Mouse (Mus musculus) left cerebral cortex, postnatal 10 days (tissue): ENCODE measurements around the gene Prpf38b. TPM values are rescaled to one million over a fixed set of nuclear protein-coding genes. Genes with fewer than 3 reads are reported as not detected.

Source experiments
- DNase-seq, 2 experiments: peaks; one replicate each; pipeline ENCODE4 v3.0.0; 2021 to 2022; ENCODE audit warnings: low spot score in 2 of 2, mixed read lengths in 1 of 2; ENCODE audit errors: extremely low spot score in 1 of 2
- intact Hi-C: fragments of 180-260 bp; cut with DNase I; formaldehyde crosslinking; loops from one replicate; pipeline ENCODE4 v1.15.1; 2025
- total RNA-seq, 2 experiments: library from RNA; stranded (reverse); gene quantifications; 2 replicates each; pipeline ENCODE4 v1.2.3; 2021

Gene Prpf38b
- total RNA-seq, result 10 to 100 TPM; 41.6 to 42.2 TPM

DNA sequence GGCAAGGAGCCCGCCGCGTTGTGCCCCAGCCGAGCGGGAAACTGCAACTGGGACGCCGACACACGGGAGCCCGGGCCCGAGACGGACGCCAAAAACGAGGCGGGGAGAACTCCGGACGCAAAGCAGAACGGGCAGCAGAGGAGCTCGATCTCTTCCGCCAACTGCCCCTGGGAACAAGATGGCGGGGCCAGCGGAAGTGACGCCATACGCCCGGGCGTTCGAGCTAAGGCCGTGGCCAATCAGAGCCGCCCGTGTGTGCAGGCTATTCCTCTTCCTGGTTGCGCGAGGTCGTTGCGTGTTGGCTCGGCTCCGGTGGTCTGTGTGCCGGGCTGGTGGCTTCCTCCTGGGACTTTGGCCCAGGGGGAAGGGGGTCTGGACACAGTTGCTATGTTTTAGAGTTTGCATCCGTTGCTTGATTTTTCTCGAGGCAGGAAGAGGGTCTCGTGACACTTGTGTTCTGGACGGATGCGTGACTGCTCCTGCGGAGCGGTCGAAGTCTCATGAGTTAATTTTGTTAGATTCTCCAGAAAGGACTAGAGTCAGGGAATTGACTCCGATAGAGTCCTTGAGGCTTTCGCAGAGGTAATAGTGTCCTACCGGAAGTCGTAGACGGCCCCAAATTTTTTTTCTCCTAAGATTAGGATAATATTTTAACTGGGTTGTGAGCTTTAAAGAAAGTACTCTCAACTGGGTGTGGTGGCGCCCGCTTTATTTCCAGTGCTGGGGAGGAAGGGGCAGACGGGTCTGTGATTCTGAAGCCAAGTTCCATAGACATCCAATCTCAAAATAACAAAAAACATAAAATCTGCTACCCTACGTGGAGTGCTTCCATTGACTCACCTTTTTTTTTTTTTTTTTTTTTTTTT is at the start of gene Prpf38b:
Gene Prpf38b, minus strand, starts transcription at position 180 of the 866 bp plus-strand sequence.
- DNase-seq, result peak; percentile 95 to 97
- intact Hi-C loops, result loop anchor here (5.0 kb wide), 2 partner anchors 51 to 69 kb away; partner anchors contain the start of gene Stxbp3

DNA sequence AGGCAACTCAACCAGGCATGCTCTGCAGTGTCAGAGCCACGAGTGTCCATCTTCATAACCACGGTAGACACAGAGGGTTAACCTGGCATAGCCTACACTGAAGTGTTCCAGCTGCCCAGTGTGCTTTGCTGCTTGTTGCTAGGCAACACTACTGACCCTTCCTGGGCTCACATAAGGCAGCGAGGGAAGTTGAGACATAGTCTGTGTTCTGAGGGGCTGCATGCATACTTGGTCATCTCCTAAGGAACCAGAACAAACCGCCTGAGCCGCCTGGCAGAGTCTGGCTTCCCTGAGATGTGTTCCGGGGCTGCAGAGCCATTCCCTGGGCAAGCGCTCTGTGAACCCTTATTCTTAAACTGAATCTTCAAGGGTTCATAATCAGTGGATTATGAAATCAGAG is 49.7 kb upstream of the Prpf38b start:
- peak; percentile 23 to 40 for DNase-seq
- intact Hi-C loops, result loop anchor here (5.0 kb wide), 1 partner anchor 49 kb away; the partner anchor contains the start of gene Prpf38b

DNA sequence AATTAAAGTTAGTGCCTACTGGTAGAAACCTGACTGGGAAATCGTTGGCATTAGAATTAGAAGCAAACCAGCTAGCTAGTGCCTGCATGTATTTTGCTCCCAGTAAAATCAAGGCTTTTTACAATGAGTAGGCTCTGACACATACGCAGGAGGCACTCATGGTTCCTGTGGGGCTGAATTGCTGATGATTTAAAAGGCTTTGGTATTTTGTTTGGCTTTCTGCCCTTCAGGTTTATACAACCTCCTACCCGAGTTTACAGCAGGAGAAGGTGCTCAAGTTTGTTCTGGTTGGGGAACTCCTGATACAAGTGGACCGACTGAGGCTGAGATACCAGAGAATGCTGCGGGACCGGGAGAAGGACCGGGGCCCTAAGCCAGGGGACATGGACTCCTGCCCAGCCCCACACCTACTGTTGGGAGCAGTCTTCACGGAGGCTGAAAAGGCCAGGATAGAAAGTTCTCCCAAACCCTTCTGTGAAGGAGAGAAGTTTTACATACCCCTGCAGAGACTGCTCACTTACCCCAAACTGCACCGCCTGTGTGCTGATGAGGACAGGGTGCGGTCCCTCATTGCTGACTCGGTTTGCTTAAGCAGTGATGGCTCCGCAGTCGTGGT is 48.3 kb upstream of the Prpf38b start:
- DNase-seq, result no peak
- intact Hi-C loops, result loop anchor here (5.0 kb wide), 1 partner anchor 47 kb away; the partner anchor contains the start of gene Prpf38b

DNA sequence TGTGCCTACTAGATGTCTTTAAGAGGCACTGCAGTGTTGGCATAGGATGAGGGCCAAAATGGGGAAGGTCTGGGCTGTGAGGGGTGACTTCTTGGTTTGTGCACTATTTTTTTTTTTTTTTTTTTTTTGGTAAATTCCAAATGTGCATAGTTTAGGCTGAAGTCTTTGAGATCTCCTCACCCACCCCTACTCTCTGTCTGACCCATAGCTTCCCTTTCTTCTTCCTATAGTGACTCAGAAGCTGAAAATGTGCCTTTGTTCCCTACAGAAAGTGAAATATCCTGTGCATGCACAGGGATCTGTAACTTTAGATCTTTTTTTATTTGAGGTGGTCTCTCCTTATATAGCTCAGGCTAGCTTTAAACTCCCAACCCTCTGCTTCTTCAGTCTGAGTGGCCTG is 46.4 kb upstream of the Prpf38b start:
- intact Hi-C loops, result no loop called here
- no peak for DNase-seq

DNA sequence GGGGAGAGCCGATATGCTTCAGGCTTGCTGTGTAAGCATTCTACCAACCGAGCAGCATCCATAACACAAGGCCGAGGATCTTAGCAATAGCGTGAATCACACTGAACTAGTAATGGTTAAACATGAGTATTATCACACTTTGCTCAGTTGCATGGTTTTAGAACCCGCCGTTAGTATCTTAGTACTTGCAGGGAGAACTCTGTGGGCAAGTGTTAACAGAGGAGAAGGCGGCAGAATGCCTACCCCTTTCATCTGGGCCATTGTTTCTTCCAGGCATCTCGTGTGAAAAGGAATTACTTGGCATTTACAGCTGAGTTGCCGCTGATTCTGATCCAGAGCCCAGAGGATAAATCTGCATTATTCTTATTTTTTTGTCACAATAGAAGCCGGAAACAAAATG is 29.5 kb upstream of the Prpf38b start:
- DNase-seq, result no peak
- intact Hi-C loops, result no loop called here

DNA sequence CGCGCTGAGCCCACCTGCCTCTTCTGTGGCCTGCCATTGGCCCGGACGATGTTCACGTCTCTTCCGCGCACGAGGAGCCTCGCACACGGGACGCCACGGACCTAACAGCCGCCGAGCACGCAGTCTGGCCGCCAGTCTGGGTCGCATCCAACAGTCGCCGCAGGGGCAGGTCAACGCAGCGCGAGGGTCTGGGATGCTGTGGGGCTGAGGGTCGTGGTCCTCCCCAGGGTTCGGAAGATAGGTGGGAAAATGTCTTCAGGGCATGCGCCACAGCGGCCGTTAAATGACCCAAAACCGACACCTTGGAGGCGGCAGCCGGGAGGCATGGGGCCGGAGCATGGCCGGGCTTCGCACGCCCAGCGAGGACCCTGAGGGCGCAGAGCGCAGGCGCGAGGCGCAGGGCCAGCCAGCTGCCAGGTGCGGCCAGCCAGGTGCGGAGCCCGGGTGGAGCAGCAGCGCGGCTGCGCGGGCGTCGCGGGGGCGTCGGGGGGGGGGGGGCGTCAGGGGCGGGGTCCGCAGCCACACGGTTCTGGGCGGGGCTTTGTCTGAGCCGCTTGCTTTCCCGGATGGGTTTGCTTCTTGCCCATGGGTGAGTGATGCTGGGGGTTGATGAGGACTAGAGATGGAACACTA is 28.6 kb upstream of the Prpf38b start, which contains the start of gene Gm9857:
Gene Gm9857, minus strand, starts transcription at position 445 of the 633 bp plus-strand sequence.
- intact Hi-C loops, result no loop called here
- peak in 1 of 2 experiments; percentile 36 for DNase-seq

DNA sequence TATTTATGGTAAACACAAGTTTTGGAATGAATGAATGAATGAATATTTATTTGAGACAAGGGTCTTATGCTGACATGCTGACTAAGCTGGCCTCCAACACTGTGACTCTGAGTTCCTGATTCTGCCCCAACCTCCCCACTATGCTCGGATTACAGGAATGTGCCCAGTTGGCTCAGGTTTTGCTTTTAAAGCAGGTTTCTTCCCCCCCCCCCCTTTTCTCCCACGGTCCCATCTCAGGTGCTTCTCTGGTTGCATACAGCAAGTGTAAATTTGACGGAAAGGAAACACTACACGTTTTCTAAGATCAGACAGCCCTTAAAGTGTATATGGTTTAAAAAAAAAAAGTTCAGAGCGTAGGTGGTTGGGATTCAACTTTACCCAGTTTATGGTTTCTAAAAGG is 28.0 kb upstream of the Prpf38b start, which contains the start of gene Henmt1:
Gene Henmt1, plus strand, starts transcription at position 301 of the 400 bp plus-strand sequence.
- intact Hi-C loops, result no loop called here
- DNase-seq, result no peak

DNA sequence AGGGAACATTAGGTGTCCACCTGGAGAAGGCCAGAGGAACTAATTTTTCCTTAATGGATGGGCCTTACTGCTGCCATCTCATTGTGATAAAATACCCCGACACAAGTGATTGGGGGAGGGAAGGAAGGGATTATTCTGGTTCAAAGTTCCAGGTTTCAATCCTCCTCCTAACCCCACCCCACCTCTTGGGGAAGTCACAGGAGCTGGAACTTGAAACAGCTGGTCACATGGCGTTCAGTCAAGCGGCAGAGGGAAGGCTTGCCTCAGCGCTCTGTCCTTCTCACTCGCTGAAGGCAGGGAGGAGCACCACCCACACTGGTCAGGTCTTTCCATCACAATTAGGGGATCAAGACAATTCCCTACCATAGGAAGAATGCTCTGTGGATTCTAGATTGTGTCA is 27.2 kb upstream of the Prpf38b start:
- DNase-seq, result no peak
- intact Hi-C loops, result no loop called here

DNA sequence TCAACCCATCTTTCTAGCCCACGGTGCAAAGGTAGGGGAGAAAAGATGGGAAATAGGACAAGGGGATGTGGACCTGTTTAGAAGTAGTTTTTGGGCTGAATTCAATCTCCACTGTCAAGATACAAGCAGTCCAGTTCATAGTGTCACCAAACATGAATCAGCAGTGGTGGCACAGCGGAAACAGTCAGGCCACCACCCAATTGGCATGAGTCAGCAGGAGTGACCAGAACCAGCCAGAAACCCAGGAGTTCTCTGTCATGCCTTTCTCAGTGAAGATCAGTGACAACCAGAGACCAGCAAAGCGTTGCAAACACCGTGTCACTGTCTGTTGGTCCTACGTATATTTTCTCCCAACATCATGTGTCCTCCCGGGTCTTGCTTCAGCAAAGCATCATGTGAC is 22.0 kb upstream of the Prpf38b start:
- no peak for DNase-seq
- intact Hi-C loops, result no loop called here

DNA sequence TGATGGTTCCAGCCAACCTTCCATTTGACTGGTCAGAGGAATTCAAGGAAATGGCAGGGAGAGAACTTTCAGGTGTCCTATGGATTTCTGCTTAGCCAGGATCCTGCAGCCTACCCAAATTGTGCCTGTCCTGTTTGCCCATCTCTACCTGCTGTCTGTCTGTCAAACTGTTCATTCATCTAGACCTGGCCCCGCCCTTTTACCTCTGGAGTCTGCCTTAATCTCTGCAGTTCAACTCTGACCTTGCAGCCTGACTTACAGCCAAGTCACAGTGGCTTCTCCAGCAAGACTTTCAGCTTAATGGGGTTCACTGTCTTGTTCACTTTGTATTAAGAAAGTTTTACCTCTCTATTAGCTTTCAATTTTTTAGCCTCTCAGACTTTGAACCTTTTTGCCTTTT is 14.8 kb upstream of the Prpf38b start:
- DNase-seq, result no peak
- intact Hi-C loops, result no loop called here

DNA sequence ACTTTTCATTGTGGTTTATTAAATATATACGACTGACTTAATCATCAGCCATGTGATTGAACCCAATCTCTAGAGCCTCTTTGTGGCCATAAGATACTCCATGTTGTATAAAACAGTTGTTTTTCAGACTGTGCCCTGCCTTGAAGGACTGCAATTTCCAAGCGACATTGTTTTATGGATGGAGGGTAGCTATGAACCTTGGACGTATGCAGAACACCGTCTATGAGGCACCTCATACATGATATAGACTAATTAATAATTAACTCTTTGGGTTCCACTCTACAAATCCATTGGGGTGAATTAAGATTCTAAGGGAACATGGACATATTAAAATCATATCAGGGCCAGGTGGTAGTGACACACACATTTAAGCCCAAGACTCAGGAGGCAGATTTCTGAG is 14.2 kb upstream of the Prpf38b start:
- no peak for DNase-seq
- intact Hi-C loops, result no loop called here

DNA sequence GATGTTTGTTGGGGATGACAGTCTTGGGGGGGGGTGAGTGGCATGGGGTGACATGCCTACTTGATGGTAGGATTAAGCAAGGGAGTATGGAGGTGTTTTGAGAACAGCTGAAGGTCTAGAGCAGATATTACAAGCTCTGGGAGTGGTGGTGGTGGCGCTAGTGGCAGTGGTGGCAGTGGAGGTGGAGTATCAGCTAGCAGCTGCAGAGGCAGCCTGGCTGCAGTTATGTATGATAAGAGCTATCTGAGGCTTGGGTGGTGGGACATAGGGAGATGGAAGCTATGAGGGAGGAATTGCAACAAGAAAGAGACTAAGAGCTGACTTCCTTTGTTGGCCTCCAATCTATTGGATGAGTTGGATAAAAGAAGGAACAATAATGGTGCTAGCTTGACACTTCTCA is 10.3 kb upstream of the Prpf38b start:
- DNase-seq, result no peak
- intact Hi-C loops, result no loop called here

DNA sequence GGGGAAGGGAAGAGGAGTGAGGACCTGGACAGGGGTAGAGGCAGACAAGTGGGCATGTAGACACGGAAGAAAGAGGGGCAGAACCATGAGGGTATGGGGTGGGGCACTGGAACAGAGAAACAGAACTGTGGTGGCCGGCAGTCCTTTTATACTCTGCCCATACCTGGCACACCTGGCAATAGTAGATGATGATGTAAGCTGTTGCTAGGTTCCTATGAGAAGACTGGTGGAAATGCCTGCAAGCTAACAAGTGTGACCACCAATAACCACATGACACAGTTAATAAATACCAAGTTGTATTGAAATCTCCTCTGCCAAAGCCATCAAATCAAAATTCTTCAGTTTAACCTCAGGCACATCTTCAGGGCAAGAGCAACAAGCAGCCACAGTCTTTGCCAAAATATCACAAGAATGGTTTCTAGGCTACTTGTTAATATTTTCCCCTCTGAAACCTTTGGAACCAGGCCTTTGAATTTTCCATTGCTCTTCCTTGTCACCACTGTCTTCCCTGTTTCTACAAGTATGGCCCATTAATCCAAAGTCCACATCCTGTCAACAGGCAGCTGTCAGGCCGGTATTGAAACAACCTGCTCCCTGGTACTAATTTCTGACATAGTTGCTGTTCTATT is 9.0 kb upstream of the Prpf38b start:
- intact Hi-C loops, result no loop called here
- no peak for DNase-seq

DNA sequence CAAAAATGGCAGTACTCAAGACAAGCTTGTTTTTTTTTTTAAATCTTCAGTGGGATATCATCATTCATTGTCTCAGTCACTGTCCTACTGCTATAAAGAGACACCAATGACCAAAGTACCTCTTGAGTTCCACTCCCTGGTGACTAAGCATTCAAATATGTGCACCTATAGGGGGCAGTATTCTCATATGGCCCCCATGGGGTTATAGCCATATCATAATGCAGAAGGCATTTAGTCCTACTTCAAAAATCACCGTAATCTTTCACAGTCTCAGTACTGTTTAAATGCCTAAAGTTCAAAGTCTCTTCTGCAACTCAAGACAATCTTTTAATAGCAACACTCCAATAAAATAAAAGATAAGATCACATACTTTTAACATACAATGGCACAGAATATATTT is 7.3 kb upstream of the Prpf38b start:
- DNase-seq, result no peak
- intact Hi-C loops, result loop anchor here (5.0 kb wide), 1 partner anchor 143 kb away; no protein-coding TSS in a partner anchor

DNA sequence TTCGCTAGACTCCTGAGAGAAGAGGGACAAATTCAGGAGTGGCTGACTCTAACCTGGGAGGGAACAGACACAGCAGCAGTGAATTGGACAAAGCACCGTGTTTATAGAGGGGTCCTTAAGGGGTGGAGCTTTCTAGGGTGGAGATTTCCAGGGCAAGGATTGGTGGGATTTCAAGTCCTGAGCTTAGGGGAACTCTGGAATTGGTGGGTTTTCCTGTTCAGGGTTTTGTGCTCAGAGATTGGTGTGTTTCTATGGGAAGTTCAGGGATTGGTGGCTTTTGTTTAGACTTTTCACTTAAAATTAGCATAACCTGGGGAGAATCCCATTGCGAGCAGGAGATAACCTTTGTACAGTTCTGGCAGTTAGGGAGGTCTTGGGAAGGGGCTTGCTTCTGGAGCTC is 6.5 kb upstream of the Prpf38b start:
- intact Hi-C loops, result loop anchor here (5.0 kb wide), 1 partner anchor 144 kb away; no protein-coding TSS in a partner anchor
- DNase-seq, result no peak

DNA sequence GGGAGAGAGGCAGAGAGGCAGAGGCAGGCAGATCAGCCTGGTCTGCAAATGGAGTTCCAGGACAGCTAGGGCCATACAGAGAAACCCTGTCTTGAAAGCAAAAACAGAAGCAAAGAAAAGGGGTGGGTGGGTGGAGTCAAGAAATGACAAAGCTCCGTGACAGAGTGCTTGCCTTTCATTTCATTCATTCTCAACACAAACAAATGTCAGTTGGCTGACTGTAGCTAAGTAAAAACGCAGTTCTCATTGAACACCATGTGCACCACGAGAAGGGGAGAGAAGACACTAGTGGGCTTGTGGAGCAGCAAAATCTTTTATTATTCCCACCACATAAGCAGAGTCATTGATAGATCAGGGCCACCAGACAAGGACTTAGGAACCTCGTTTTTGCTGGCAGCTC is 5.3 kb upstream of the Prpf38b start:
- intact Hi-C loops, result loop anchor here (5.0 kb wide), 1 partner anchor 145 kb away; no protein-coding TSS in a partner anchor
- DNase-seq, result no peak

DNA sequence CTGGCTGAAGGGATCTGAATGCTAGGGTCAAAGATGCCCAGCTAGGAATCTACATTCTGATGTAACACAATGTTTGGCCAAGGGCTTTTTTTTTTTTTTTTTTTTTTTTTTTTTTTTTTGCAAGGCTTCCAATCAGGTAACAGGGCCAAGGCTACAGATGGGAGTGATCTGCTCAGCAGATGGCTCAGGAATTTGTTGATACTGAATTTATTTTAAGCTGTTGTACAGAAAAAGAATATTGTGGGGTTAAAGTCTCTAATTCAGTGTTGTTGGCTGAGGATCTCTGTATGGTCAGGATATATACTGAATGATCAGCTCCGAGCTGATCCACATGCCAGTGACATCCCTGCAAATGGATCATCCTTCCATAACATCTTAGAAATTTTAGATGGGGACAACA is 4.5 kb upstream of the Prpf38b start:
- intact Hi-C loops, result loop anchor here (5.0 kb wide), 1 partner anchor 146 kb away; no protein-coding TSS in a partner anchor
- DNase-seq, result no peak

DNA sequence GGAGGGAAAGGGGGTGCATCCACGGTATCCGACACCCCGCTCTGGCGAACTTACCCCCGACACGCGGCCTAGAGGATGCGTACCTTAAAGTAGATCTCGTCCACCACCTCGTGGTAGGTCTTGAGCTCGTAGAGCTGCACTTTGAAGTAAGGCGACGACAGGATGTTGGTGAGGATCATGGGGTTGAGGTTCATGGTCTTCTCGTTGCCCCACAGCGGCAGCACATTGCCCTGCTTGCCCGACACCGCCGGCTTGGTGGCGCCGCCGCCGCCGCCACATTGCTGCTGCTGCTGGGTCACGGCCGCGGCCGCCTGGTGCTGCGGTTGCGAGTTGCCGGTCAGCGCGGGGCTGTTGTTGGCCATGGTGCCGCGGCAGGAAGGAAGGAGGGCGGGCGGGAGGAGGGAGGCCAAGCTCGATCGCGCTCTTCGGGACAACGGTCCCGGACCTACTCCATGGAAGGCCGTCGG is 413 bp downstream of the Prpf38b start:
- intact Hi-C loops, result loop anchor here (5.0 kb wide), 2 partner anchors 51 to 69 kb away; partner anchors contain the start of gene Stxbp3

More for the DNA sequence above, 413 bp downstream of the Prpf38b start:
- peak; percentile 42 to 76 for DNase-seq
